Mouse (Mus musculus) myocyte (in vitro differentiated cells): ENCODE measurements around the gene Vps35l. TPM values are rescaled to one million over a fixed set of nuclear protein-coding genes. Genes with fewer than 3 reads are reported as not detected.

Source experiments
- H3K27me3 ChIP-seq: one replicate; pipeline ENCODE4 v1.6.1; 2011; ENCODE audit not compliant: control insufficient read depth, insufficient read depth, insufficient read length
- H3K36me3 ChIP-seq: one replicate; pipeline ENCODE4 v1.6.1; 2011; ENCODE audit not compliant: control insufficient read depth, insufficient read depth
- H3K4me2 ChIP-seq: one replicate; pipeline ENCODE4 v1.6.1; 2011; ENCODE audit warnings: low read depth, control low read depth
- H3K4me3 ChIP-seq: one replicate; pipeline ENCODE4 v1.5.1; 2011; ENCODE audit warnings: mild to moderate bottlenecking, control low read depth, moderate library complexity
- H3K79me2 ChIP-seq: one replicate; pipeline ENCODE4 v1.6.1; 2011; ENCODE audit not compliant: control insufficient read depth, insufficient read depth
- H3ac ChIP-seq: one replicate; pipeline ENCODE4 v1.6.1; 2011; ENCODE audit not compliant: control insufficient read depth, insufficient read length
- CEBPB ChIP-seq: IDR thresholded peaks from 2 replicates; pipeline ENCODE4 v1.6.1; 2011; ENCODE audit warnings: mild to moderate bottlenecking, moderate library complexity; ENCODE audit not compliant: poor library complexity, insufficient read depth, severe bottlenecking
- E2F4 ChIP-seq: IDR thresholded peaks from one replicate; pipeline ENCODE4 v1.6.1; 2011; ENCODE audit warnings: mild to moderate bottlenecking, control low read depth, moderate library complexity; ENCODE audit not compliant: insufficient read depth
- MAX ChIP-seq: IDR thresholded peaks from one replicate; pipeline ENCODE4 v1.6.1; 2011; ENCODE audit warnings: low read depth, mild to moderate bottlenecking, control low read depth
- MYOD1 ChIP-seq, 3 experiments: IDR thresholded peaks; one replicate each; pipeline ENCODE4 v1.6.1; 2011; ENCODE audit warnings: control low read depth in 2 of 3, low read depth in 2 of 3, mild to moderate bottlenecking in 2 of 3, moderate library complexity in 1 of 3; ENCODE audit not compliant: insufficient read length in 2 of 3, control insufficient read depth in 1 of 3
- MYOG ChIP-seq, 3 experiments: IDR thresholded peaks; one replicate each; pipeline ENCODE4 v1.6.1; 2011; ENCODE audit warnings: control low read depth in 2 of 3, low read depth in 2 of 3, mild to moderate bottlenecking in 2 of 3; ENCODE audit not compliant: insufficient read length in 2 of 3, control insufficient read depth in 1 of 3, insufficient read depth in 1 of 3
- POLR2A ChIP-seq: IDR thresholded peaks from one replicate; pipeline ENCODE4 v1.6.1; 2011; ENCODE audit warnings: low read depth, mild to moderate bottlenecking, control low read depth, moderate library complexity; ENCODE audit not compliant: insufficient read length
- POLR2AphosphoS2 ChIP-seq: IDR thresholded peaks from one replicate; pipeline ENCODE4 v1.6.1; 2011; ENCODE audit warnings: low read depth, control low read depth; ENCODE audit not compliant: insufficient read length
- REST ChIP-seq: IDR thresholded peaks from one replicate; pipeline ENCODE4 v1.6.1; 2011; ENCODE audit warnings: mild to moderate bottlenecking, control low read depth, moderate library complexity; ENCODE audit not compliant: insufficient read depth, insufficient read length
- SRF ChIP-seq: IDR thresholded peaks from one replicate; pipeline ENCODE4 v1.6.1; 2011; ENCODE audit warnings: low read depth; ENCODE audit not compliant: control insufficient read depth, insufficient read length
- TCF12 ChIP-seq: IDR thresholded peaks from one replicate; pipeline ENCODE4 v1.6.1; 2011; ENCODE audit warnings: mild to moderate bottlenecking, control low read depth; ENCODE audit not compliant: poor library complexity, insufficient read depth, severe bottlenecking
- TCF3 ChIP-seq: IDR thresholded peaks from one replicate; pipeline ENCODE4 v1.6.1; 2011; ENCODE audit warnings: low read depth, control low read depth; ENCODE audit not compliant: insufficient read length
- USF1 ChIP-seq: IDR thresholded peaks from one replicate; pipeline ENCODE4 v1.6.1; 2011; ENCODE audit warnings: low read depth, mild to moderate bottlenecking, control low read depth, moderate library complexity
- polyA plus RNA-seq: library from polyadenylated mRNA; unstranded; fragments of >200 nt; fragmentation: generic; extraction: Trizol; gene quantifications from one replicate; pipeline ENCODE4 v1.2.1, GENCODE M21; 2012; ENCODE audit warnings: missing spikeins

The Vps35l gene
- polyA plus RNA-seq, 1 experiment: 35.7 TPM

GRCm38 (mm10) chr7:118718066-118718465, 22.0 kb upstream of the Vps35l start:
- TF ChIP-seq USF1 (no peak), TCF3 (no peak), REST (no peak), MYOD1 (IDR thresholded peaks at IDR 0.05; ENCODE audit: control insufficient read depth in 1 of 3, insufficient read length in 2 of 3, low read depth in 2 of 3) (no peak), POLR2AphosphoS2 (no peak), MYOG (IDR thresholded peaks at IDR 0.05; ENCODE audit: control insufficient read depth in 1 of 3, insufficient read depth in 1 of 3, insufficient read length in 2 of 3, low read depth in 2 of 3) (no peak), TCF12 (no peak), CEBPB (no peak), E2F4 (no peak), POLR2A (no peak), SRF (no peak)
- H3K4me3 ChIP-seq: no peak overlapping the region
- no peak overlapping the region for H3K4me2 ChIP-seq
- no peaks in the 10 kb centered on the region for H3K27me3 ChIP-seq
- no peak overlapping the region for H3ac ChIP-seq
- H3K79me2 ChIP-seq: no peaks in the 10 kb centered on the region
- peaks cover 3% of the 10 kb centered on the region for H3K36me3 ChIP-seq

GRCm38 (mm10) chr7:118723927-118724326, 16.1 kb upstream of the Vps35l start:
- H3K27me3 ChIP-seq: no peaks in the 10 kb centered on the region
- no peaks in the 10 kb centered on the region for H3K79me2 ChIP-seq
- H3K4me3 ChIP-seq: no peak overlapping the region
- H3K4me2 ChIP-seq: no peak overlapping the region
- no peak overlapping the region for H3ac ChIP-seq
- H3K36me3 ChIP-seq: peaks cover 4% of the 10 kb centered on the region
- TF ChIP-seq USF1 (no peak), MYOD1 (IDR thresholded peaks at IDR 0.05; ENCODE audit: control insufficient read depth in 1 of 3, insufficient read length in 2 of 3, low read depth in 2 of 3) (no peak), SRF (no peak), E2F4 (no peak), MYOG (IDR thresholded peaks at IDR 0.05; ENCODE audit: control insufficient read depth in 1 of 3, insufficient read depth in 1 of 3, insufficient read length in 2 of 3, low read depth in 2 of 3) (no peak), POLR2AphosphoS2 (no peak), CEBPB (no peak), REST (no peak), MAX (no peak), TCF3 (no peak), TCF12 (no peak), POLR2A (no peak)

- H3K36me3 ChIP-seq: peaks cover 11% of the 10 kb centered on the region
- TF ChIP-seq CEBPB (no peak), MAX (no peak), MYOD1 (IDR thresholded peaks at IDR 0.05; ENCODE audit: control insufficient read depth in 1 of 3, insufficient read length in 2 of 3, low read depth in 2 of 3) (no peak), POLR2A (no peak), TCF12 (no peak), E2F4 (no peak), POLR2AphosphoS2 (no peak), TCF3 (no peak)
- no peak overlapping the region for H3K4me3 ChIP-seq
- H3K27me3 ChIP-seq: no peaks in the 10 kb centered on the region
- no peaks in the 10 kb centered on the region for H3K79me2 ChIP-seq
- no peak overlapping the region for H3ac ChIP-seq
- H3K4me2 ChIP-seq: no peak overlapping the region
Measured at GRCm38 (mm10) chr7:118725459-118725858, 14.6 kb upstream of the Vps35l start.

GRCm38 (mm10) chr7:118728846-118729587, 11.0 kb upstream of the Vps35l start:
- Histone ChIP-seq H3K4me3 (no peak overlapping the region), H3K36me3 (peaks cover 7% of the 10 kb centered on the region), H3K27me3 (no peaks in the 10 kb centered on the region), H3K79me2 (no peaks in the 10 kb centered on the region), H3K4me2 (no peak overlapping the region), H3ac (no peak overlapping the region)
- TF ChIP-seq CEBPB: no peak
- TF ChIP-seq TCF3: no peak
- no peak for TF ChIP-seq USF1
- no peak for TF ChIP-seq MYOD1 (IDR thresholded peaks at IDR 0.05; ENCODE audit: control insufficient read depth in 1 of 3, insufficient read length in 2 of 3, low read depth in 2 of 3)
- TF ChIP-seq REST: no peak
- no peak for TF ChIP-seq E2F4
- TF ChIP-seq TCF12: no peak
- no peak for TF ChIP-seq SRF
- TF ChIP-seq POLR2AphosphoS2: no peak
- no peak for TF ChIP-seq POLR2A
- TF ChIP-seq MYOG (IDR thresholded peaks at IDR 0.05; ENCODE audit: control insufficient read depth in 1 of 3, insufficient read depth in 1 of 3, insufficient read length in 2 of 3, low read depth in 2 of 3): no peak
- no peak for TF ChIP-seq MAX
